In genomic region chr13:107546181-107546900, GRCm38 (mm10) we compare ENCODE assay signal across 10 mouse cellular contexts.
DNase-seq lines count a peak whose midpoint lies in the region; ATAC-seq lines count a peak whose summit lies in the region.
"Had no signal": no experiment of that assay in that cellular context is flagged by ENCODE, and none has a peak within 500 bp of the region (broad histone marks: within the 10 kb centered on the region; RNA-seq: fewer than 3 reads in every experiment).

No protein-coding gene starts in this region.

- H3K4me3 ChIP-seq in forebrain, embryonic 12.5 days (replicated peaks): no peak overlapping the region
- no peak overlapping the region for H3K4me3 ChIP-seq in midbrain, embryonic 10.5 days

- no peaks in the 10 kb centered on the region for H3K9me3 ChIP-seq in forebrain, embryonic 12.5 days
- H3K9me3 ChIP-seq in midbrain, embryonic 10.5 days (replicated peaks): no peaks in the 10 kb centered on the region

- H3K4me1 ChIP-seq in forebrain, embryonic 12.5 days: peaks cover 34% of the 10 kb centered on the region
- H3K4me1 ChIP-seq in midbrain, embryonic 10.5 days: peaks cover 35% of the 10 kb centered on the region

- ATAC-seq in frontal cortex, adult (ENCODE audit: low TSS enrichment): peak; percentile 31
- peak; percentile 53; the same call in 1 of the 2 replicates for ATAC-seq in forebrain, embryonic 12.5 days (ENCODE audit: low FRiP score)

- peak overlapping the region; percentile 3; the same call in 1 of the 2 replicates for H3K4me2 ChIP-seq in forebrain, embryonic 12.5 days

- H3K27me3 ChIP-seq in forebrain, embryonic 12.5 days: no peaks in the 10 kb centered on the region
- no peaks in the 10 kb centered on the region; the same call in 1 of the 2 replicates for H3K27me3 ChIP-seq in midbrain, embryonic 10.5 days (ENCODE audit: low read depth, poor library complexity, severe bottlenecking)

- H3K27ac ChIP-seq in forebrain, embryonic 12.5 days: peak overlapping the region; percentile 80
- peak overlapping the region; percentile 78 for H3K27ac ChIP-seq in midbrain, embryonic 10.5 days (replicated peaks)
- H3K27ac ChIP-seq: liver, embryonic 14.5 days had no signal

- no peak for DNase-seq in frontal cortex, postnatal 10 days (ENCODE audit: low spot score in 2 of 2)
- peak; percentile 13 for DNase-seq in midbrain, embryonic 10.5 days (ENCODE audit: low spot score)
- peak; percentile 23 for DNase-seq in retina, postnatal 1 day
- no peak for DNase-seq in kidney, postnatal 10 days
- DNase-seq in cerebellum, postnatal 36 days: no peak
- DNase-seq in lung, postnatal 4 days: no peak
- DNase-seq: heart, adult 11 months had no signal

- 33% methylated on average over 10 of the region's 10 CpGs for WGBS in forebrain, embryonic 12.5 days
- WGBS in midbrain, embryonic 10.5 days: 70% methylated on average over 10 of the region's 10 CpGs

- H3K9ac ChIP-seq in forebrain, embryonic 12.5 days: no peak overlapping the region
- H3K9ac ChIP-seq: liver, embryonic 14.5 days had no signal

- H3K36me3 ChIP-seq in forebrain, embryonic 12.5 days (replicated peaks): no peaks in the 10 kb centered on the region
- H3K36me3 ChIP-seq in midbrain, embryonic 10.5 days: no peaks in the 10 kb centered on the region

Comparison
In these comparisons a context has a peak if more than half of its experiments do, and no peak if none do; other contexts are left out.
1. DNase-seq: peak in midbrain, embryonic 10.5 days (single experiment) and retina, postnatal 1 day (single experiment); none in frontal cortex, postnatal 10 days (0 of 2), kidney, postnatal 10 days (single experiment), cerebellum, postnatal 36 days (0 of 2) and lung, postnatal 4 days (0 of 2).